Mouse (Mus musculus): ENCODE measurements around the gene Filip1.
A peak's percentile ranks its signal among the peaks of the same experiment; 100 is the strongest.

The Filip1 gene

DNA sequence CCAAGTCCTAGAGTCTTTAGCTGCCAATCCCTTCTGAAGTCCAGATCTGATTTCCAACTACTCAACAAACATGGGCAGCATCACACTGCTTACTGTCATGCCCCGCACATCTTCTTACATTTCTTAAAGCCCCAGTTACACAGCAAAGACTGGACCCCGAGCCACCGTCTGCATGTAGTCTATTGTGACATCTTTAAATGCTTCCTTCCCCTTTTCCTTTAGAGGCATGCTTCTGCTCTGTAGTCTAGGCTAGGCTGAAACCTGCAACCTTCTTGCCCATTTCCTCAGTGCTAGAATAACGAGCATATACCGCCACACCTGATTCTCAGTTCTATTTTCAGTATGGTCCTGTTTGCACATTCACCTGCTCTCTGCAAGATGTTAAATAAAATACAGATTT, 196.2 kb downstream of the Filip1 start:
- DNase-seq, result no peak

GRCm38 (mm10) chr9:79816013-79816412, 196.6 kb downstream of the Filip1 start:
- no peak for DNase-seq

- DNase-seq, result no peak
Observed at GRCm38 (mm10) chr9:79814592-79814991, 198.1 kb downstream of the Filip1 start.

GRCm38 (mm10) chr9:79810969-79811902, 201.4 kb downstream of the Filip1 start:
- DNase-seq, result no peak

DNA sequence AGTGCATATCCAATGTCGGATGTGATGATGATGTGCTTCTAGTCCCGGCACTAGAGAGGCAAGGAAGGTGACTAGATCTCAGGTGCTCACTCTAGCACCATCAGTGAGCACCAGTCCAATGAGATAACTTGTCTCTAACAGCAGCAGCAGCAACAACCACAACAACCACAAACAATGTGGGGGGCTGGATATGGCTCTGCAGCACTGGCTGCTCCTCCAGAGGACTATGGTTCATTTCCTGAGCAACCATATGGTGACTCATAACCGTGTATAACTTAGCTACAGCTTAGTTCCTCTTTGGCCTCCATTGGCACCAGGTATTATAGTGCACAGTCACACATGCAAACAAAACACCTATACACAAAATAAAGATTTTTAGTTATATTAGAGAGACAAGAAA, 202.1 kb downstream of the Filip1 start:
- DNase-seq, result no peak

GRCm38 (mm10) chr9:79809411-79809810, 203.2 kb downstream of the Filip1 start:
- no peak for DNase-seq

- DNase-seq, result no peak
Observed at GRCm38 (mm10) chr9:79807178-79807577, 205.5 kb downstream of the Filip1 start.

DNA sequence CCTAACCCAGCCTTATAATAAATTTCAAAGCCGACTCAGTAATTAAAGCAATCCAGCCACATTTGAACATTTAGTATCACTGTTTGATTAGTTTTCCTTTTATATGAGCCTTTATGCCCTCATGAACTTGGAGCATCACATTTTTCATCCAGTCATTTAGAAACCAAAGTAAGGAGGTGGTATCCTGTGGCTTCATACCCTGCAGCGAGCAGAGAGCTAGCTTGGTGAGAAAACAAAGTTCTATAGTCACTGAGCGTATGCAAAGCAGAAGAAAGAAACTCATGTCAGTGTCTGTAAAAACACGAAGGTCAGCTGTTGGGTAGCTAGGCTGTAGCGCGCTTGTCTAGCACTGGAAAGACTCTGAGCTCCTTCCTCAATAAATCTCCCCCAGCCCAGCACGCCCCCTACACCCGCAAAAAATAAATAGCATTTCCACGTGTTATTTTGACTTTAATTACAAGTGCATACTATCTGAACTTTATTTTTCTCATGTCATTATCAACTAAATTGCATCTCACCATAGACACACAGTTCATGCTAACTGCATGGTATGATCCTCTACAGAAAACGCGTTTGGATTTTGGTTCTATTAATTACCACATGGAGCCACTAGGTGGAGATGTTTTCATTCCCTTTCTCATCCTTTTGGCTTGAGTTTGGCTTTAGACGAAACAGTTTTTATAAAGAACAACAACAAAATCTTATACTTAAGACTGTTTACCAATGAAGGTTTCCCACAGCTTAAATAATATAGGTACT, 206.2 kb downstream of the Filip1 start:
- DNase-seq, result peak; percentile 74

DNA sequence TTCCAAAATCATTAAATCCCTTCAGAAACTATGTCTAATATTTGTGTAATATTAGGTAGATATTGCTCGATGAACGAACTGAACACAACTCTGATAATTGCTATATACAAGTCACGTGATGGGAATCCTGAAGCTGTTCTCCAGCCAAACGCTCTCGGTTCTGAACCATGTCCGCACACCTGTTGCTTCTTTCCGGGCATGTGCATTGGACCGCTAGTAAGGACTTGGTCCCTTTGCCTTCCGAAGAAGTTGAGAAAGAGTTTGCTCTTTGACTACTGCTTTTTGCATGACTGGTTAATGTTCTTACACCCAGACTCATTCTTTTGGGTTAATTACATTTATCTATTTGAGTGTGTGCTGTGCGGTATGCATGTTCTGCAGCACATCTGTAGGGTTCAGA, 207.2 kb downstream of the Filip1 start:
- no peak for DNase-seq

GRCm38 (mm10) chr9:79796461-79797135, 216.1 kb downstream of the Filip1 start:
- DNase-seq, result peak; percentile 52

- no peak for DNase-seq
Observed at GRCm38 (mm10) chr9:79795076-79795475, 217.6 kb downstream of the Filip1 start.

DNA sequence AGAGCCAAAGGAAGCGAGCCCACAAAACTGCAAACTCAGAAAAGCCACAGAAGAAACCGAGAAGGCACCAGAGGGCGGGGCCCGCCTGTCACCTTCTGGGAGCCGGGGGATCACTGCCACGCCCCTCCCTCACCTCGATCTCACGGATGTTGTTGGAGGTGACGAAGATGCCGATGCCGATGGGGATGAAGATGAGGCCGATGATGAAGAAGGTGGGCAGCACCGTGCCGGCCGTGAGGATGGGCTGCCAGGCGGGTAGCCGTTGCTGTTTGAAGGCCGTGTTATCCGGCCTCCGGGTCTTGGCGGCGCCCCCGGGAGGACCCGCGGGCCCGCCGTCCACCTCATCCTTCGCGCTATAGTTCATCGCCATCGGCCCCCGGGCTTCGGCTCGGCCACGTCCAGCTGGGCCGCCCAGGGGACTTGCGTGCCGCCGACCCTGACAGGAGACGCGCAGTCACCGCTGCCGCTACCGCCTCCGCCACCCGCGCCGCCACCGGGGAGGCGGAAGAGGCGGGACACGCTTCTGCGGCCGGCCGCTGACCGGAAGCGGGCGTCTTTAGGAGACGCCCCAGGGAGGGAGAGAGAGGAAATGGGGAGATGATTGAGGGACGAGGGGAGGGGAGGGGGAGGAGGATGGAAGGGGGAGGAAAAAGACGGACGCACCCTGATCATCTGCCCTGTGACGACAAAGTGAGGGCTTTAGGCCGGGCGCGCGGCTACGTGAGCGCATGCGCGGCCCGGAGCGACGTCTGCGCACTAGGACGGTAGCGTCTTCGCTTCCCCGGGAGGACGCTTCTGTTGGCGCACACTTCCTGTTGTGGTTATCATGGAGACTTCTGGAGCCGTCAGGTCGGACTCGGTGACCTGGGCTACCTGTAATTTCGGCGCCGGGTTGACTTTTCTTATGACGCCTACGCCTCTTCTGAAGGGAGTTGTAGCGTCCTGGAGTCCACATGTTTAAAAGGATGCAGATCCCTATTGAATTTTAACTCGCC, 219.5 kb downstream of the Filip1 start, which contains the start of gene Tmem30a:
TSS of gene Tmem30a (minus strand) at position 667 of the 995 bp plus-strand sequence.
- peak; percentile 95 for DNase-seq

- peak; percentile 19 for DNase-seq
Observed at GRCm38 (mm10) chr9:79785794-79786085, 226.9 kb downstream of the Filip1 start.

DNA sequence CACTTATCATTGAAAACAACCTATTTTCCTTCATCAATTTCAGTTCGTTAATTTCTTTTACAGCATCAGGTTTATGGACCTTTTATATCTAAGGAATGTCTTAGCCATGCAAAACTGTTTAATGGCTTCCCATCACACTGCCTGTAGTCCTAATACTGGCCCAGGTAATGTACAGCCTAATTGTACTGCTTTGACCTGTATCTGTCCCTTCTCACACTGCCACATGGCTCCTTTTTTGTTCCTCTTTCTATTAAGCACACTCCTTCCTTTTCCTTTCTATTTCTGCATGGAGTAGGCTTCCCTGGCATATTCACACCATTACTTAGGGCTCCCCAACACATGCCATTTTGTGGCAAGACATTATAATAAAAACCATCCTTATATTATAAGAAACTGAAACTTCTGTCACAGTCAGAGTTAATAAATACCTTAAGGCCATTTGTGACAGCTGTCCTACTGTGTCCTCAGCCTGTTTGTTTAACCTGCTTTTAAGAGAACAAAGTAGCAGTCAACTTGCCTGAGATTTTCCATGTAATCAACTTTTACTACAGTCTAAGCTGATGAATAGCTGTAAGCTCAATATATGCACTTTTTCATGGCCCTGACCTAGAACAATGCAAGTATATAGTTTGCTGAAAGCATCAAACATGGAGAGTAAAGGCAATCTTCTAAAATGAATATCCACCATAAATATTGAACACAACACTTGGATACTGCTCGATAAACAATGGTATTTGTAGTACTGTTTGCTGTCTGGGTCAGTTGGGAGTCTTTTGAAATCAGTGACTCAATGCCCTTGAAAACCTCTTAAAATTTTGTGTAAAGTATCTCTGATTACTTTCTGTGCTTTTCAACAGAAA, 227.5 kb downstream of the Filip1 start:
- DNase-seq, result no peak

GRCm38 (mm10) chr9:79784439-79784838, 228.2 kb downstream of the Filip1 start:
- no peak for DNase-seq

- no peak for DNase-seq
Observed at GRCm38 (mm10) chr9:79779354-79779753, 233.3 kb downstream of the Filip1 start.

DNA sequence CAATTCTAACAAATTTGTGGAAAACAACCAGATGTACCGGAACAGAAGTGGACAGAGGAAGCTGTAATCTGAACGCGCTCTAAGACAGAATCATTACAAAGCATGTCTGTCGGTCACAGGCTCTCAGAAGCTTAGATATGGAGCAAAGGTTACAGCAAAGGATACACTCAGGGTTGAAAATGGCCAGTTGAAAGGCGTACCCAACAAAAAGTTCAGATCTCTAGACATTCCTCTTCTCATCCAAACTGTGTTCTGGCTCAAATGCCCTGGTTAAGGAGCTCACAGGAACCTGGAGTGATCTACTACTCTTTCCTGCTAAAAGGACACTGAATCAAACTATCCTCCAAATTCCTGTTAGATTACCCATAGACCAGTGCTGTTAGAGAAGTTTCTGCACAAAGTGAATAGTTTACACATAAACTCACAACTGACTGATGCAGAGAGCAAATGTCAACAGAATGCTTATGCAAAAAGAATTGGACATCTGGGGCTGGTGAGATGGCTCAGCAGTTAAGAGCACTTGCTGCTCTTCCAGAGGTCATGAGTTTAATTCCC, 245.6 kb downstream of the Filip1 start:
- DNase-seq, result no peak

DNA sequence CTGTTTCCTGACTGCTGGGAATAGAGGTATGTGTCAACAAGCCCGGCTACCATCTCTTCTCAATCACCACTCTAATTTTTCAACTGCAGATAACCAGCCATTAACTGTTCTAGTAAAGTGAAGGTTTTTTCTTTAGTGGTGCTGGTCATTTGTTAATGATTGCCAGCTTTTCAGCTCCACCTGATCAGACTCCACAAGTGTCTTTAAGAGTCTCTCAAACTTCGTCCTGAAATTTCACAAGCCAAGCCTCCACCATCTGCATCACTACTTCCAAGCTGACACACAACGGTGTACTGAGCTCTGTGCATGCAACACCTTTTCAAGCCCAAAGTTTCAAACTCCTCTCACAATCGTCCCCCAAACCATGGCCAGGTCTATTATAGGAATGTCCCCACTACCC, 247.3 kb downstream of the Filip1 start:
- peak; percentile 57 for DNase-seq

Data from lung, postnatal 36 days (tissue).